Mouse (Mus musculus) erythroblast, embryonic 14.5 days (primary cell): Measurements from ENCODE around the gene Gpsm2.

Experiments
- GATA1 ChIP-seq: IDR thresholded peaks from 2 replicates; pipeline ENCODE4 v1.6.1; 2012; ENCODE audit warnings: low read length, inconsistent platforms, mixed read lengths
- TAL1 ChIP-seq: IDR thresholded peaks from 3 replicates; pipeline ENCODE4 v1.6.1; 2012; ENCODE audit warnings: low read length, inconsistent platforms, mixed read lengths

- no peak for TF ChIP-seq GATA1
- TF ChIP-seq TAL1, result no peak
Observed at GRCm38 (mm10) chr3:108644856-108645255, 77.3 kb downstream of the Gpsm2 start.
